Mouse (Mus musculus): Measurements from ENCODE around the gene Vmn2r108. TPM values are rescaled to one million over a fixed set of nuclear protein-coding genes. Genes with fewer than 3 reads are reported as not detected.
"Not testable (repeated sequence)": the region's sequence is repeated elsewhere in the genome, so short reads cannot be mapped to it uniquely, and the experiment has no call there.

Vmn2r108 gene
- not detected in 2 replicates for polyA plus RNA-seq (2015; fragmentation: Nextera tagmentation; extraction: Ambion mirVana)

DNA sequence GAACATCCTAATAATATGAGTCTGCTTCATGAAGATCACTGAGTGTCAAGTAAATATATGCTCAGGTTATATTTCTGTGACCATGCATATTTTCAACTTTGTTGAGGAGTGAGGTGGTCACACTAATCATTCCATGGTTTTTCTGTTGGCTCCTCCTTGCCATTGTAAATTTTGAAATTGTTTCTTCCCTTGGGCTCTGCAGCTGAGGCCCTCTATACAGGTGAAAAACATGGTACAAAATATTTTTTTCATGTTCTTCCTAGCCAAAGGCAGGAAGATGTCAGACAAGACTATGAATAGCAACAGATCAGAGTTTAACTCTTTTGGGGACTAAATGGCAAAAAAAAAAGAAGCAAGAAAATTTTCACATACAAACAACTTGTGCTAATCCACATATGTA lies at the start of gene Vmn2r108:
TSS of gene Vmn2r108 (minus strand) at position 101 of the 400 bp plus-strand sequence.
- no peak within 1 kb of the TSS for H3K27ac ChIP-seq (ENCODE audit: low read length)
- H3K27me3 ChIP-seq (ENCODE audit: control insufficient read depth, insufficient read depth, low read length), result no peaks in the 10 kb centered on the region
- no peaks in the 10 kb centered on the region for H3K4me1 ChIP-seq (ENCODE audit: control insufficient read depth, insufficient read depth, low read length)
- H3K9me3 ChIP-seq (replicated peaks; ENCODE audit: control insufficient read depth, low read length), result peaks cover 3% of the 10 kb centered on the region; the same call in 1 of the 2 replicates
- no peak for ATAC-seq (replicated peaks; ENCODE audit: extremely low read depth, insufficient read depth, low FRiP score)
- H3K9ac ChIP-seq (ENCODE audit: low read length), result no peak within 1 kb of the TSS
- H3K4me3 ChIP-seq (ENCODE audit: low read length), result no peak within 1 kb of the TSS
- H3K4me2 ChIP-seq (ENCODE audit: low read depth, low read length), result no peak within 1 kb of the TSS
- H3K36me3 ChIP-seq (ENCODE audit: control insufficient read depth, insufficient read depth), result no peaks in the 10 kb centered on the region

- H3K9me3 ChIP-seq (replicated peaks; ENCODE audit: control insufficient read depth, low read length); H3K4me3 ChIP-seq (ENCODE audit: low read length); H3K4me2 ChIP-seq (ENCODE audit: low read depth, low read length); H3K36me3 ChIP-seq (ENCODE audit: control insufficient read depth, insufficient read depth); H3K27me3 ChIP-seq (ENCODE audit: control insufficient read depth, insufficient read depth, low read length); ATAC-seq (replicated peaks; ENCODE audit: extremely low read depth, insufficient read depth, low FRiP score); H3K27ac ChIP-seq (ENCODE audit: low read length); H3K4me1 ChIP-seq (ENCODE audit: control insufficient read depth, insufficient read depth, low read length); H3K9ac ChIP-seq (ENCODE audit: low read length): not testable (repeated sequence)
Observed at GRCm38 (mm10) chr17:20508247-20508646, 27.1 kb upstream of the Vmn2r108 start.

GRCm38 (mm10) chr17:20497858-20498257 lies 16.7 kb upstream of the Vmn2r108 start, which contains the start of gene Vmn1r225:
Vmn1r225 (plus strand) TSS chr17:20498158.
- Histone ChIP-seq H3K4me2 (ENCODE audit: low read depth, low read length) (no peak within 1 kb of the TSS), H3K27ac (ENCODE audit: low read length) (no peak within 1 kb of the TSS), H3K36me3 (ENCODE audit: control insufficient read depth, insufficient read depth) (no peaks in the 10 kb centered on the region), H3K9me3 (replicated peaks; ENCODE audit: control insufficient read depth, low read length) (0 out of 2 replicates have a peak, but pooled peaks cover 5% of the 10 kb centered on the region), H3K27me3 (ENCODE audit: control insufficient read depth, insufficient read depth, low read length) (no peaks in the 10 kb centered on the region), H3K4me1 (ENCODE audit: control insufficient read depth, insufficient read depth, low read length) (no peaks in the 10 kb centered on the region), H3K4me3 (ENCODE audit: low read length) (no peak within 1 kb of the TSS), H3K9ac (ENCODE audit: low read length) (no peak within 1 kb of the TSS)
- ATAC-seq (replicated peaks; ENCODE audit: extremely low read depth, insufficient read depth, low FRiP score), result no peak

GRCm38 (mm10) chr17:20473311-20473710 lies 7.8 kb downstream of the Vmn2r108 start:
- no peaks in the 10 kb centered on the region for H3K27me3 ChIP-seq (ENCODE audit: control insufficient read depth, insufficient read depth, low read length)
- H3K9me3 ChIP-seq (replicated peaks; ENCODE audit: control insufficient read depth, low read length), result no peaks in the 10 kb centered on the region; the same call in 1 of the 2 replicates
- no peak overlapping the region for H3K27ac ChIP-seq (ENCODE audit: low read length)
- no peaks in the 10 kb centered on the region for H3K4me1 ChIP-seq (ENCODE audit: control insufficient read depth, insufficient read depth, low read length)
- H3K9ac ChIP-seq (ENCODE audit: low read length), result no peak overlapping the region
- no peak for ATAC-seq (replicated peaks; ENCODE audit: extremely low read depth, insufficient read depth, low FRiP score)
- H3K4me2 ChIP-seq (ENCODE audit: low read depth, low read length), result no peak overlapping the region
- no peaks in the 10 kb centered on the region for H3K36me3 ChIP-seq (ENCODE audit: control insufficient read depth, insufficient read depth)
- no peak overlapping the region for H3K4me3 ChIP-seq (ENCODE audit: low read length)
- WGBS, result 60% methylated on average over 3 of the region's 3 CpGs

- Histone ChIP-seq H3K9me3 (replicated peaks; ENCODE audit: control insufficient read depth, low read length) (peaks cover 5% of the 10 kb centered on the region), H3K4me1 (ENCODE audit: control insufficient read depth, insufficient read depth, low read length) (no peaks in the 10 kb centered on the region), H3K27me3 (ENCODE audit: control insufficient read depth, insufficient read depth, low read length) (no peaks in the 10 kb centered on the region), H3K9ac (ENCODE audit: low read length) (no peak overlapping the region), H3K4me3 (ENCODE audit: low read length) (no peak overlapping the region), H3K4me2 (ENCODE audit: low read depth, low read length) (no peak overlapping the region), H3K36me3 (ENCODE audit: control insufficient read depth, insufficient read depth) (no peaks in the 10 kb centered on the region), H3K27ac (ENCODE audit: low read length) (no peak overlapping the region)
- no peak for ATAC-seq (replicated peaks; ENCODE audit: extremely low read depth, insufficient read depth, low FRiP score)
Observed at GRCm38 (mm10) chr17:20439263-20439662, 41.9 kb downstream of the Vmn2r108 start.

- H3K27ac ChIP-seq (ENCODE audit: low read length), result no peak within 1 kb of the TSS
- no peak within 1 kb of the TSS for H3K4me3 ChIP-seq (ENCODE audit: low read length)
- H3K36me3 ChIP-seq (ENCODE audit: control insufficient read depth, insufficient read depth), result no peaks in the 10 kb centered on the region
- 10% methylated on average over 1 of the region's 1 CpGs for WGBS
- no peaks in the 10 kb centered on the region for H3K27me3 ChIP-seq (ENCODE audit: control insufficient read depth, insufficient read depth, low read length)
- no peak within 1 kb of the TSS for H3K9ac ChIP-seq (ENCODE audit: low read length)
- ATAC-seq (replicated peaks; ENCODE audit: extremely low read depth, insufficient read depth, low FRiP score), result no peak
- H3K4me2 ChIP-seq (ENCODE audit: low read depth, low read length), result no peak within 1 kb of the TSS
- no peaks in the 10 kb centered on the region for H3K4me1 ChIP-seq (ENCODE audit: control insufficient read depth, insufficient read depth, low read length)
- peaks cover 11% of the 10 kb centered on the region for H3K9me3 ChIP-seq (replicated peaks; ENCODE audit: control insufficient read depth, low read length)
Observed at GRCm38 (mm10) chr17:20413846-20414245, 67.3 kb downstream of the Vmn2r108 start, which contains the start of gene Vmn1r224. Vmn1r224 (plus strand) TSS chr17:20414146.

Other genes starting within 250 kb of the Vmn2r108 start
- not detected in 2 replicates for gene Vmn2r105, start 246.3 kb downstream of the Vmn2r108 start, polyA plus RNA-seq (2015; fragmentation: Nextera tagmentation; extraction: Ambion mirVana)
- gene Vmn2r106, start 195.8 kb downstream of the Vmn2r108 start, polyA plus RNA-seq (2015; fragmentation: Nextera tagmentation; extraction: Ambion mirVana), result not detected in 2 replicates
- not detected in 2 replicates for gene Vmn2r107, start 136.1 kb downstream of the Vmn2r108 start, polyA plus RNA-seq (2015; fragmentation: Nextera tagmentation; extraction: Ambion mirVana)
- gene Vmn1r224, start 67.2 kb downstream of the Vmn2r108 start, polyA plus RNA-seq (2015; fragmentation: Nextera tagmentation; extraction: Ambion mirVana), result not detected in 2 replicates
- not detected in 2 replicates for gene Vmn1r225, start 16.8 kb upstream of the Vmn2r108 start, polyA plus RNA-seq (2015; fragmentation: Nextera tagmentation; extraction: Ambion mirVana)
- gene Vmn2r109, start 83.4 kb upstream of the Vmn2r108 start, polyA plus RNA-seq (2015; fragmentation: Nextera tagmentation; extraction: Ambion mirVana), result not detected in 2 replicates
- not detected in 2 replicates for gene Vmn2r110, start 115.1 kb upstream of the Vmn2r108 start, polyA plus RNA-seq (2015; fragmentation: Nextera tagmentation; extraction: Ambion mirVana)
- not detected in 2 replicates for gene Fpr-rs3, start 143.5 kb upstream of the Vmn2r108 start, polyA plus RNA-seq (2015; fragmentation: Nextera tagmentation; extraction: Ambion mirVana)
- gene Vmn1r226, start 201.5 kb upstream of the Vmn2r108 start, polyA plus RNA-seq (2015; fragmentation: Nextera tagmentation; extraction: Ambion mirVana), result not detected in 2 replicates
- gene Vmn1r227, start 248.5 kb upstream of the Vmn2r108 start, polyA plus RNA-seq (2015; fragmentation: Nextera tagmentation; extraction: Ambion mirVana), result not detected in 2 replicates

Data from heart, embryonic 16.5 days (tissue).